Mouse (Mus musculus): Measurements from ENCODE around the gene Arsk.

The Arsk gene

GRCm38 (mm10) chr13:76024588-76024987, 73.9 kb downstream of the Arsk start:
- DNase-seq (ENCODE audit: low read depth, low spot score): no peak

GRCm38 (mm10) chr13:76021782-76022181, 76.7 kb downstream of the Arsk start:
- DNase-seq (ENCODE audit: low read depth, low spot score): no peak

GRCm38 (mm10) chr13:76018844-76019400, 79.5 kb downstream of the Arsk start:
- no peak for DNase-seq (ENCODE audit: low read depth, low spot score)

- DNase-seq (ENCODE audit: low read depth, low spot score): peak; percentile 94
Measured at GRCm38 (mm10) chr13:76017974-76018843, 80.3 kb downstream of the Arsk start, which contains the start of gene Rfesd. Rfesd (minus strand) TSS chr13:76018719.

GRCm38 (mm10) chr13:76017465-76017864, 81.0 kb downstream of the Arsk start:
- DNase-seq (ENCODE audit: low read depth, low spot score): no peak

GRCm38 (mm10) chr13:76014511-76014910, 83.9 kb downstream of the Arsk start:
- DNase-seq (ENCODE audit: low read depth, low spot score): no peak

All from brain, embryonic 18.5 days (tissue).